Mouse (Mus musculus) intestine, embryonic 14.5 days (tissue): ENCODE measurements at regions not wholly inside any gene's neighbourhood (a gene's known extent, or its start where the extent isn't known, plus 50 kb on each side); places are given as distances from the start of the nearest gene placed in this dataset.
A peak's percentile ranks its signal among the peaks of the same experiment; 100 is the strongest.

Experiments
- ATAC-seq: fragments of 200-750 bp; cut with Nextera tagmentation; replicated peaks from 2 replicates; pipeline ENCODE4 v1.8.0; 2017; ENCODE audit warnings: low read depth, moderate number of reproducible peaks, moderate TSS enrichment, moderate library complexity; ENCODE audit not compliant: low FRiP score, low TSS enrichment
- DNase-seq: peaks from one replicate; pipeline ENCODE4 v3.0.0-alpha.2; 2018; ENCODE audit warnings: low spot score
- H3K27ac ChIP-seq: fragments of 300-500 bp; sonication (generic); 2 replicates; pipeline ENCODE4 v1.5.1; 2014; ENCODE audit warnings: low read depth, mild to moderate bottlenecking, control low read depth
- H3K27me3 ChIP-seq: fragments of 300-500 bp; sonication (generic); replicated peaks from 2 replicates; pipeline ENCODE4 v1.6.1; 2014; ENCODE audit warnings: low read length, control low read depth; ENCODE audit not compliant: control insufficient read depth, insufficient read depth
- H3K36me3 ChIP-seq: fragments of 300-500 bp; sonication (generic); 2 replicates; pipeline ENCODE4 v1.6.1; 2014; ENCODE audit warnings: low read length, control low read depth; ENCODE audit not compliant: control insufficient read depth, insufficient read depth
- H3K4me1 ChIP-seq: fragments of 300-500 bp; sonication (generic); replicated peaks from 2 replicates; pipeline ENCODE4 v1.6.1; 2014; ENCODE audit warnings: low read length, control low read depth, mixed read lengths; ENCODE audit not compliant: control insufficient read depth, insufficient read depth
- H3K4me2 ChIP-seq: fragments of 300-500 bp; sonication (generic); 2 replicates; pipeline ENCODE4 v1.6.1; 2014; ENCODE audit warnings: low read length
- H3K4me3 ChIP-seq: fragments of 300-500 bp; sonication (generic); 2 replicates; pipeline ENCODE4 v1.5.1; 2014; ENCODE audit warnings: low read depth, low read length, control low read depth, mixed read lengths
- H3K9ac ChIP-seq: fragments of 300-500 bp; sonication (generic); 2 replicates; pipeline ENCODE4 v1.6.1; 2014; ENCODE audit warnings: mild to moderate bottlenecking, low read length
- H3K9me3 ChIP-seq: fragments of 300-500 bp; sonication (generic); 2 replicates; pipeline ENCODE4 v1.6.1; 2016; ENCODE audit warnings: low read length, control low read depth; ENCODE audit not compliant: control insufficient read depth
- WGBS: fragments of 180-500 bp; shearing (Covaris S2); extraction: QIAGEN DNeasy Blood & Tissue Kit; methylation state at CpG from one replicate; pipeline ENCODE4 v1.1.7; 2014; 5-methylcytosine and 5-hydroxymethylcytosine counted together

DNA sequence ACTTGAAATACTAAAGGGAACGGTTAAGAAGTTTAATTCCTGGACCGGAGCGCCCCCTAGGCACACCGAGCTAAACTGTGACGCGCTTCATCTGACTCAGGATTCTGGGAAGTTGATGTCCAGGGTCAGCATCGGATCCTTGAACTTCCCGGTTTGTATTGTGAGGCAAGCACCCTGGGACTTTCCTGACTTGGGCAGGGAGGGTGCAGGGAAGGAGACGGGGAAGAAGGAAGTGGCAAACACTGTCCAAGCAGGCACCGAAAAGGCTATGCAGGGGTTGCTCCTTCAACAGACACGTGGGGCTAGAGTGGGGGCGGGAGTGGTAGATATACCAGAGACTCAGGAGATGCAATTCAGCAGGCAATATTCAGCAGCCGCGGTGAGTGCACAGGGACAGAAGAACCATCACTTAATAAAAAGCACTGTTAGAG lies 132.7 kb upstream of the Teddm2 start:
- H3K4me3 ChIP-seq, result no peak overlapping the region
- no peaks in the 10 kb centered on the region for H3K4me1 ChIP-seq
- WGBS, result 13% methylated on average over 14 of the region's 14 CpGs
- no peaks in the 10 kb centered on the region for H3K36me3 ChIP-seq
- no peaks in the 10 kb centered on the region for H3K27me3 ChIP-seq
- no peaks in the 10 kb centered on the region for H3K9me3 ChIP-seq
- peak; percentile 58; the same call in 1 of the 2 replicates for ATAC-seq
- peak overlapping the region; percentile 36; the same call in 1 of the 2 replicates for H3K4me2 ChIP-seq
- H3K9ac ChIP-seq, result no peak overlapping the region
- no peak overlapping the region for H3K27ac ChIP-seq
- DNase-seq, result peak; percentile 86

DNA sequence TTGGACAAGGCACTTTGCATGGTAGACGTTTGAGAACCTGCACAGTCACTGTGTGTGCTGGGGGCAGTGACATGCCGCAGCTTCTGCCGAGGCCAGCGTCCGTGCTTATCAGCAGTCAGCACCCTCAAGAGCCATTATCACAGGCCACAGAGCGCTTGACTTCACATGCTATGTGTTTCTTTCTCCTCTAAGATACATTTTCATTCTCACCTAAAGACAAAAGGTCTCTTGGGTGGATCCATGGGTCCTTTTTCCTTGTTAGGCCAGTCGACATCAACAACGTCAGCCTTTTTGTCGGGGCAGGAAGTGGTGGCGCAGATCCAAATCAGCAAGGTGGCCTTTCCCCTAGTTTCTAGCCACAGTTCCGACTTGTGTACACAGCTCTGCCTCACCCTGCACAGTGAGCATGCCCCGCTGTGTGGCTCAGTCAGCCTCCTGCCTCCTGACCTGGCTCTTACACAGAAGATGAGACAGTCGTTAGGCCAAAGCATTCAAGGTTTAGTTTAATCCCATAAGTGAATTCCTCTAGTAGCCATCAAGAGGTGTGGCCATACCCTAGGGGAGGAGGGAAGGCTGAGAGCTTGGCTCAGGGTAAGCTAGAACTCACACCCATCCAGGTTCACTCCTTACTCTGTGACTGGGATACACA lies 134.1 kb upstream of the Teddm2 start:
- Histone ChIP-seq H3K36me3 (no peaks in the 10 kb centered on the region), H3K27ac (no peak overlapping the region), H3K27me3 (no peaks in the 10 kb centered on the region), H3K9ac (no peak overlapping the region), H3K4me2 (no peak overlapping the region), H3K9me3 (no peaks in the 10 kb centered on the region), H3K4me3 (no peak overlapping the region), H3K4me1 (no peaks in the 10 kb centered on the region)
- 55% methylated on average over 13 of the region's 13 CpGs for WGBS
- peak; percentile 56 for DNase-seq
- ATAC-seq, result peak; percentile 75

DNA sequence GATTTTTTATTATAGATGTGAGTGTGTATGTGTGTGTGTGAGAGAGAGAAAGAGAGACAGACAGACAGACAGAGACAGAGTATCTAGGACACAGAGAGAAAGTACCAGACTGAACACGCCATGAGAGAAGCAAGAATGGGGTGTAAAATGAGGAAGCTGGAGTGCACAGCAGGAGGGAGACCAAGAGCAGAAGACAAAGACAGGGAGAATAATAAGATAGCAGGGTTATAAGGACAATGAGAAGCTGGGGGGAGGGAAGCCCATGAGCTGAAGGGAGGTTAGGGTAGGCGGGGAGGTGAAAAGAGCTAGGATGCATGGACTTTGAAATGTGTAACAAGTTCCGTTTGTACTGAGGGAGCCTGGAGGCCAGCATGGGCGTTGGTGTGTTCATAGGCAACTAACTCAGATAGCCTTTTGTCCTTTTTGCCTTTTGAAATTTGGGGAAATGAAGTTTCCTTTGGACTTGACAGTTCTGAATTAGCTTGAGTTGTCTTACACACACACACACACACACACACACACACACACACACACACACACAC lies 136.8 kb upstream of the Teddm2 start:
- H3K27me3 ChIP-seq, result no peaks in the 10 kb centered on the region
- no peak overlapping the region for H3K27ac ChIP-seq
- no peak for DNase-seq
- no peaks in the 10 kb centered on the region for H3K4me1 ChIP-seq
- no peak overlapping the region for H3K4me2 ChIP-seq
- H3K36me3 ChIP-seq, result no peaks in the 10 kb centered on the region
- 65% methylated on average over 4 of the region's 4 CpGs for WGBS
- H3K4me3 ChIP-seq, result no peak overlapping the region
- no peak overlapping the region for H3K9ac ChIP-seq
- H3K9me3 ChIP-seq, result no peaks in the 10 kb centered on the region
- ATAC-seq, result no peak

DNA sequence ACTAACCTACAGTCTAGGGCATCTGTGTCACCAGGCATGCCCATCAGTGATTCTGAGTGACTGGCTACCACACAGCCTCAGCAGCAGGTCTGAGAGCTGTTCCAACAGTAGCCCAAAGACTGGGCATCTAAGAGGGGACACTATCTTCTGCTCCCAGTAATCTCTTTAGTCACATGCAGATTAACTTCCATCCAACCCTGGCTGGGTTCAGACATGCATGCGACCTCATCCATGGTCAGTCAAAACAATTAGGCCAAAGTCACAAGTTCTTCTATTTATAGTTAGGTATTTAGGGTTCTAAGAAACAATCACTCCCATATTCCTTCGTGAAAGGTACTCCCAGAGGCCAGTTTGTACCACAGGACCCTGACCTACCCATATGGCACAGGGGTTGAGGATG lies 138.2 kb upstream of the Teddm2 start:
- DNase-seq, result no peak
- no peaks in the 10 kb centered on the region for H3K36me3 ChIP-seq
- no peaks in the 10 kb centered on the region for H3K27me3 ChIP-seq
- H3K4me3 ChIP-seq, result no peak overlapping the region
- no peak overlapping the region for H3K27ac ChIP-seq
- no peak overlapping the region for H3K4me2 ChIP-seq
- ATAC-seq, result no peak
- no peak overlapping the region for H3K9ac ChIP-seq
- H3K9me3 ChIP-seq, result no peaks in the 10 kb centered on the region
- WGBS, result 77% methylated on average over 2 of the region's 2 CpGs
- no peaks in the 10 kb centered on the region for H3K4me1 ChIP-seq

DNA sequence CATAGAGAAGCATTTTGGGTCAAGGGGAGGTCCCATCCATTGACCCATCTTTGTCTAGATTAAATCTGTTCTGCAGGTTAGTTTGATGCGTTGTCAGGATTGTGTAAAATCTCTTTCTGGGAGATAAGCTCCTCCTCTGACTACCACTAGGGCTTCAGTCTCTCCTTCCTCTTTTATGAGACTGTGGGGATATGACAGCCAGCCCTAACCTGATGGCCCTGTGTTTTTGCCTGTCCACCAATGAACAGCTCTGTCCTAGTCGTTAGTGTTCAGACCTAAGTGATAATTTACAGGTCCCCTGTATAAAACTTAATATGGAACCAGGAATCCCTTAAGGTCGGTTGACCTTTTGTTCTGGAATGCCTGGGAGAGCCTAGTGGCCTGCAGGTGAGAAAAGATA lies 140.9 kb upstream of the Teddm2 start:
- H3K4me2 ChIP-seq, result no peak overlapping the region
- no peaks in the 10 kb centered on the region for H3K4me1 ChIP-seq
- DNase-seq (no peak), ATAC-seq (no peak)
- no peaks in the 10 kb centered on the region for H3K36me3 ChIP-seq
- no peaks in the 10 kb centered on the region for H3K9me3 ChIP-seq
- no peak overlapping the region for H3K9ac ChIP-seq
- H3K27ac ChIP-seq, result no peak overlapping the region
- H3K4me3 ChIP-seq, result no peak overlapping the region
- no peaks in the 10 kb centered on the region for H3K27me3 ChIP-seq
- 69% methylated on average over 3 of the region's 3 CpGs for WGBS

GRCm38 (mm10) chr1:154042956-154043355 lies 142.9 kb upstream of the Teddm2 start:
- DNase-seq (no peak), ATAC-seq (no peak)
- no peaks in the 10 kb centered on the region for H3K36me3 ChIP-seq
- H3K9ac ChIP-seq, result no peak overlapping the region
- no peaks in the 10 kb centered on the region for H3K4me1 ChIP-seq
- H3K27me3 ChIP-seq, result no peaks in the 10 kb centered on the region
- H3K4me3 ChIP-seq, result no peak overlapping the region
- no peak overlapping the region for H3K4me2 ChIP-seq
- no peak overlapping the region for H3K27ac ChIP-seq
- no peaks in the 10 kb centered on the region for H3K9me3 ChIP-seq
- 66% methylated on average over 2 of the region's 2 CpGs for WGBS

GRCm38 (mm10) chr1:154044712-154045111 lies 144.7 kb upstream of the Teddm2 start:
- Histone ChIP-seq H3K9me3 (no peaks in the 10 kb centered on the region), H3K9ac (no peak overlapping the region), H3K27ac (no peak overlapping the region), H3K36me3 (no peaks in the 10 kb centered on the region), H3K27me3 (no peaks in the 10 kb centered on the region), H3K4me1 (no peaks in the 10 kb centered on the region), H3K4me3 (no peak overlapping the region), H3K4me2 (no peak overlapping the region)
- no peak for DNase-seq
- WGBS, result 83% methylated on average over 4 of the region's 4 CpGs
- no peak for ATAC-seq

DNA sequence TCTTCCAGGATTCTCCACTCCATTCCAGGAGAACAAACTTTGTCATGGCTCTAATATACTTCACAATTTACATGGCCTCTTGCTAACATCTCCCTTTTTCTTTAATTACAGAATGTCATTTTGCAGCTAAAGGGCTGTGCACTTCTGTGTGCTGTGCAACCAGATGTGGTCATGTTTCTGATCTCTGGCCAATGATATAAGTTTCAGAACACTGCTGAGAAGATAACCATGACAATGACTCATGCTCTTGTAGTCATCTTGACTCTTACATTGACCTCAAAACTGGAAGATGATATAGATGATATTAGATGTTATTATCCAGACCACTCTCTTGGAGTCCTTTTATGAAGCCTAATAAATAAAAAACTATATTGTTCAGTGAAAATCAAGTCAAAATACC lies 145.9 kb upstream of the Teddm2 start:
- ATAC-seq (no peak), DNase-seq (no peak)
- Histone ChIP-seq H3K4me2 (no peak overlapping the region), H3K27me3 (no peaks in the 10 kb centered on the region), H3K4me3 (no peak overlapping the region), H3K9me3 (no peaks in the 10 kb centered on the region), H3K9ac (no peak overlapping the region), H3K27ac (no peak overlapping the region), H3K4me1 (no peaks in the 10 kb centered on the region), H3K36me3 (no peaks in the 10 kb centered on the region)

- ATAC-seq (no peak), DNase-seq (no peak)
- Histone ChIP-seq H3K27ac (no peak overlapping the region), H3K9me3 (0 out of 2 replicates have a peak, but pooled peaks cover 3% of the 10 kb centered on the region), H3K4me1 (no peaks in the 10 kb centered on the region), H3K4me3 (no peak overlapping the region), H3K4me2 (no peak overlapping the region), H3K27me3 (no peaks in the 10 kb centered on the region), H3K36me3 (no peaks in the 10 kb centered on the region), H3K9ac (no peak overlapping the region)
- WGBS, result 89% methylated on average over 7 of the region's 7 CpGs
Observed at GRCm38 (mm10) chr1:154053641-154054040, 147.3 kb upstream of the Zfp648 start.
